Mouse (Mus musculus) megakaryocyte, embryonic 14.5 days (primary cell): ENCODE measurements at regions not wholly inside any gene's neighbourhood (a gene's known extent, or its start where the extent isn't known, plus 50 kb on each side); places are given as distances from the start of the nearest gene placed in this dataset.

Experiments used
- FLI1 ChIP-seq: IDR thresholded peaks from 2 replicates; pipeline ENCODE4 v1.6.1; 2012; ENCODE audit warnings: low read length, inconsistent platforms, mixed read lengths
- GATA1 ChIP-seq: IDR thresholded peaks from 3 replicates; pipeline ENCODE4 v1.6.1; 2012; ENCODE audit warnings: mixed read lengths, low read length, inconsistent platforms, borderline replicate concordance

- TF ChIP-seq FLI1, result no peak
- TF ChIP-seq GATA1, result no peak
Observed at GRCm38 (mm10) chr7:70281891-70282515, 84.5 kb downstream of the Nr2f2 start.
